Mouse (Mus musculus) ES-Bruce4 (cell line): Measurements from ENCODE around the gene Grb10. TPM values are rescaled to one million over a fixed set of nuclear protein-coding genes. Genes with fewer than 3 reads are reported as not detected.
A peak's percentile ranks its signal among the peaks of the same experiment; 100 is the strongest.

Source experiments
- H3K27ac ChIP-seq: 2 replicates; pipeline ENCODE4 v1.5.1; 2012; ENCODE audit warnings: low read length, inconsistent platforms; ENCODE audit not compliant: insufficient read depth
- H3K27me3 ChIP-seq: 2 replicates; pipeline ENCODE4 v1.6.1; 2012; ENCODE audit warnings: mild to moderate bottlenecking, low read length, inconsistent platforms; ENCODE audit not compliant: control insufficient read depth, poor library complexity, insufficient read depth, severe bottlenecking
- H3K36me3 ChIP-seq: 2 replicates; pipeline ENCODE4 v1.6.1; 2012; ENCODE audit warnings: inconsistent platforms, mild to moderate bottlenecking, low read length, moderate library complexity; ENCODE audit not compliant: control insufficient read depth, poor library complexity, insufficient read depth, severe bottlenecking
- H3K4me1 ChIP-seq: one replicate; pipeline ENCODE4 v1.8.1; 2011; ENCODE audit warnings: low read length; ENCODE audit not compliant: control insufficient read depth, insufficient read depth
- H3K4me3 ChIP-seq: 2 replicates; pipeline ENCODE4 v1.5.1; 2011; ENCODE audit warnings: low read depth, mild to moderate bottlenecking, low read length
- H3K9ac ChIP-seq: 2 replicates; pipeline ENCODE4 v1.6.1; 2012; ENCODE audit warnings: low read depth, mild to moderate bottlenecking, inconsistent platforms; ENCODE audit not compliant: poor library complexity, severe bottlenecking
- H3K9me3 ChIP-seq: replicated peaks from 2 replicates; pipeline ENCODE4 v1.6.1; 2012; ENCODE audit warnings: mild to moderate bottlenecking, low read length, inconsistent platforms; ENCODE audit not compliant: control insufficient read depth, poor library complexity, insufficient read depth, severe bottlenecking
- CTCF ChIP-seq: IDR thresholded peaks from one replicate; pipeline ENCODE4 v1.8.1; 2011; ENCODE audit warnings: low read depth, low read length
- EP300 ChIP-seq: IDR thresholded peaks from 2 replicates; pipeline ENCODE4 v1.6.1; 2011; ENCODE audit warnings: low read depth, low read length; ENCODE audit not compliant: insufficient read depth
- POLR2A ChIP-seq: IDR thresholded peaks from one replicate; pipeline ENCODE4 v1.8.1; 2011; ENCODE audit warnings: low read length; ENCODE audit not compliant: insufficient read depth
- polyA plus RNA-seq: library from polyadenylated mRNA; stranded (reverse); fragments of >200 nt; gene quantifications from 2 replicates; pipeline ENCODE4 v1.2.4, GENCODE M21; 2011; ENCODE audit warnings: low read depth; ENCODE audit not compliant: missing spikeins, insufficient read depth, insufficient read length

Grb10 gene
- polyA plus RNA-seq, 1 experiment, result 160 TPM

- no peak overlapping the region for H3K27ac ChIP-seq
- peaks cover 29% of the 10 kb centered on the region for H3K36me3 ChIP-seq
Observed at GRCm38 (mm10) chr11:11944082-11944349, 94.5 kb downstream of the Grb10 start.

GRCm38 (mm10) chr11:11943240-11944081, 95.0 kb downstream of the Grb10 start:
- peaks cover 6% of the 10 kb centered on the region for H3K4me1 ChIP-seq
- TF ChIP-seq POLR2A (no peak), EP300 (no peak), CTCF (no peak)
- H3K27ac ChIP-seq, result no peak overlapping the region
- H3K36me3 ChIP-seq, result peaks cover 29% of the 10 kb centered on the region
- H3K4me3 ChIP-seq, result no peak overlapping the region
- no peak overlapping the region for H3K9ac ChIP-seq
- H3K9me3 ChIP-seq, result no peaks in the 10 kb centered on the region
- H3K27me3 ChIP-seq, result no peaks in the 10 kb centered on the region

More at GRCm38 (mm10) chr11:11944082-11944349, 94.5 kb downstream of the Grb10 start:
- Histone ChIP-seq H3K4me1 (peaks cover 6% of the 10 kb centered on the region), H3K9ac (no peak overlapping the region), H3K27me3 (no peaks in the 10 kb centered on the region), H3K4me3 (no peak overlapping the region), H3K9me3 (no peaks in the 10 kb centered on the region)
- TF ChIP-seq POLR2A, result no peak
- no peak for TF ChIP-seq EP300
- no peak for TF ChIP-seq CTCF

GRCm38 (mm10) chr11:11942320-11943217, 95.9 kb downstream of the Grb10 start:
- peak; percentile 59; the same call in 1 of the 2 replicates for TF ChIP-seq EP300
- no peak for TF ChIP-seq POLR2A
- H3K9me3 ChIP-seq, result no peaks in the 10 kb centered on the region
- H3K36me3 ChIP-seq, result peaks cover 27% of the 10 kb centered on the region
- no peak overlapping the region for H3K4me3 ChIP-seq
- H3K9ac ChIP-seq, result no peak overlapping the region
- H3K27ac ChIP-seq, result peak overlapping the region; percentile 73; the same call in 1 of the 2 replicates
- H3K4me1 ChIP-seq, result peaks cover 4% of the 10 kb centered on the region
- no peaks in the 10 kb centered on the region for H3K27me3 ChIP-seq

- Histone ChIP-seq H3K4me1 (peaks cover 4% of the 10 kb centered on the region), H3K9me3 (no peaks in the 10 kb centered on the region)
- TF ChIP-seq CTCF (no peak), EP300 (no peak), POLR2A (no peak)
Observed at GRCm38 (mm10) chr11:11940833-11941681, 97.4 kb downstream of the Grb10 start.

GRCm38 (mm10) chr11:11939611-11940010, 98.9 kb downstream of the Grb10 start:
- Histone ChIP-seq H3K9ac (no peak overlapping the region), H3K4me1 (peaks cover 4% of the 10 kb centered on the region), H3K9me3 (no peaks in the 10 kb centered on the region), H3K36me3 (peaks cover 18% of the 10 kb centered on the region), H3K27ac (no peak overlapping the region), H3K27me3 (no peaks in the 10 kb centered on the region), H3K4me3 (no peak overlapping the region)
- TF ChIP-seq EP300 (no peak), CTCF (no peak), POLR2A (no peak)

More at GRCm38 (mm10) chr11:11940833-11941681, 97.4 kb downstream of the Grb10 start:
- H3K27me3 ChIP-seq, result no peaks in the 10 kb centered on the region
- H3K36me3 ChIP-seq, result peaks cover 28% of the 10 kb centered on the region
- peak overlapping the region; percentile 43; the same call in 1 of the 2 replicates for H3K27ac ChIP-seq
- no peak overlapping the region for H3K4me3 ChIP-seq
- no peak overlapping the region for H3K9ac ChIP-seq
